Mouse (Mus musculus) ES-CJ7 (cell line): Measurements from ENCODE around the gene Tmem88.

Source experiments
- DNase-seq: peaks from one replicate; pipeline ENCODE4 v3.0.0; 2011; ENCODE audit warnings: low read depth, low spot score

Tmem88 gene

DNA sequence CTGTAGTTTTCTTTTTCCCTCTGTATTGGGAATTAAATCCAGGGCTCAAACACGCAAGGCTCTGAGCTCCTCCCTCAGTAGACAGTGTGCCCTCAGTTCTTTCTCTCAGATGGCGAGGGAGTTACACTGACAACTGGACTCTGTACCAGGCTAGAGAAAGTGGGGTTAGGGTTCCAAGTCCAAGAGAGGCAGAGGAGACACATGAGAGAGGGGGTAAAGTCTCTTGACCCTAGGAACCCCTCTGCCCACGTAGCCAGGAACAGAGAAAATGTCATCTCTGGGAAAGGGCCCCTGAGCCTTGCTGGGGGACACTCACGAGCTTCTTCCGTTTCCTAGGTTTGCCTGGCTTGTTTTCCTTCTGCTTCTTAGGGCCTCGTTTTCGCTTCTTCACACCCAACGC, 33.7 kb downstream of the Tmem88 start:
- no peak for DNase-seq

DNA sequence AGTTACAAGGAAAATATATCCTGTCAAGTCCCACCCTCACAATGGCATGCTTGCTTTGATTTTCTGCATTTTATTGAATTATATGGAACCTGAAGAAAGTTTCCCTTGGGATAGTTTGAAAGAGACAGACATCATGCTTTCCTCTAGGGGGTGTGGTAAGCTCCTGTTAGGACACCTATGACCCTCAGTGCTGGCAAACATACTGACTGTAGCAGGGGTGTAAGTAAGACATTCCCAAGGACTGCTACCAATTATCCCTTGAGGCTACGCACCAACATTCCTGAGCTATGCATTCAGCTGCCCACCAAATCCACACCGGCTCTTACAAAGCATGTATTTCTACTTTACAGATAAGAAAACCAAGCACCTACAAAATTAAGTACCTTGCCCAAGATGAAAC, 35.6 kb downstream of the Tmem88 start:
- DNase-seq = no peak

DNA sequence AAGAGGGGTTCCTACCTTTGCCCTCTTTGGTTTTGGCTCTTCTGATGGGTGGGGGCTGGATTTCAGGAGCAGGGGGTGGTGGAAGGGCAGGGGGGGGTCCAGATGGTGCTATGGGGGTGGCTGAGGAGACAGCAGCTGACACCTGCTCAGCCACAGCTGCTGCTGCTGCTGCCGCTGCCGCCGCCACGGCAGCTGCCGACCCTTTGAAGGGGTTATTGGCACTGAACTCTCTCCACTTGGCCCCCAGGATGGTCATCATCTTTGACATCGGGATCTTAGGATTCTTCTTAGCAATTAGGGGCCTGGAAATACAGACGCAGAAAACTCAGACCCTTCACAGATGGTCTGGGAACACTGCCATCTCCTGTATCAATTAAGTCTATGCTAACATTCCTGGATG, 36.0 kb downstream of the Tmem88 start:
- no peak for DNase-seq

- DNase-seq = no peak
These were observed 40.3 kb downstream of the Tmem88 start for GRCm38 (mm10) chr11:69357690-69358089.

DNA sequence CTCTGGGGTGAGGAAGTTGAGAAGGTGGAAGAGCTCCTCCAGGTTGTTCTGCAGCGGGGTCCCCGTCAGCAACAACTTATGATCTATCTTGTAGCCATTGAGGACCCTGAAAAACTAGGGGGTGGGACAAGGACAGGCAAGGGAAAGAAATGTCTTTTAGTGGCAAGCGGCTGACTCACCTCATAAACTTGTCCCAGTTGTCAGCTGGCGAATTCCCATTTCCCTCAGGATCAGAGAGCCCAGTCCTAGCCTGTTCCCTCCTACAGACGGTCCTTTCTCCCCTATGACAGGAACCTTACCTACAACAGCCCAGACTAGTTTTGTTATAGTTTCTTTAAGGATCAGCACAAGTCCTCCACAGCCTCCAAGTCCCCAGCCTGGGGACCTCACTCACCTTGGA, 41.5 kb downstream of the Tmem88 start:
- no peak for DNase-seq
